Comparison of ENCODE assay signal across 9 mouse cellular contexts in genomic region chr3:144801861-144802260, GRCm38 (mm10). TPM values are rescaled to one million over a fixed set of nuclear protein-coding genes. Genes with fewer than 3 reads are reported as not detected.
DNase-seq lines count a peak whose midpoint lies in the region; ATAC-seq and TF ChIP-seq lines count a peak whose summit lies in the region.
"Had no signal": no experiment of that assay in that cellular context is flagged by ENCODE, and none has a peak within 500 bp of the region (broad histone marks: within the 10 kb centered on the region; RNA-seq: fewer than 3 reads in every experiment).

No protein-coding gene starts in this region.

- H3K4me1 ChIP-seq in intestine, embryonic 14.5 days (replicated peaks; ENCODE audit: control insufficient read depth, insufficient read depth, low read length): no peaks in the 10 kb centered on the region
- H3K4me1 ChIP-seq in intestine, embryonic 15.5 days (replicated peaks): no peaks in the 10 kb centered on the region
- H3K4me1 ChIP-seq in liver, adult 2 months (ENCODE audit: control insufficient read depth, insufficient read depth, low read length): no peaks in the 10 kb centered on the region
- H3K4me1 ChIP-seq: megakaryocyte, embryonic 14.5 days had no signal

- WGBS in intestine, embryonic 14.5 days: 35% methylated on average over 8 of the region's 8 CpGs
- 29% methylated on average over 8 of the region's 8 CpGs for WGBS in intestine, embryonic 15.5 days
- WGBS in liver, adult 2 months: 37% methylated on average over 8 of the region's 8 CpGs

- no peak for TF ChIP-seq POLR2A in liver, adult 2 months (IDR thresholded peaks at IDR 0.05; ENCODE audit: extremely low read depth, insufficient read depth, low read length)

- ATAC-seq in intestine, embryonic 14.5 days (replicated peaks; ENCODE audit: low FRiP score, low TSS enrichment, low read depth): no peak
- no peak for ATAC-seq in intestine, embryonic 15.5 days

- no peak overlapping the region for H3K4me3 ChIP-seq in intestine, embryonic 14.5 days (ENCODE audit: low read depth, low read length)
- H3K4me3 ChIP-seq in intestine, embryonic 15.5 days (replicated peaks): no peak overlapping the region
- H3K4me3 ChIP-seq in liver, adult 2 months (ENCODE audit: insufficient read depth, low read depth, low read length): no peak overlapping the region
- H3K4me3 ChIP-seq: megakaryocyte, embryonic 14.5 days had no signal

- no peak overlapping the region for H3K9ac ChIP-seq in intestine, embryonic 14.5 days (ENCODE audit: low read length)
- no peak overlapping the region for H3K9ac ChIP-seq in intestine, embryonic 15.5 days
- no peak overlapping the region for H3K9ac ChIP-seq in liver, adult 2 months (ENCODE audit: low read depth, low read length)

- no peaks in the 10 kb centered on the region for H3K36me3 ChIP-seq in intestine, embryonic 14.5 days (ENCODE audit: control insufficient read depth, insufficient read depth, low read length)
- H3K36me3 ChIP-seq in intestine, embryonic 15.5 days: no peaks in the 10 kb centered on the region
- no peaks in the 10 kb centered on the region for H3K36me3 ChIP-seq in liver, adult 2 months (ENCODE audit: control insufficient read depth, insufficient read depth, low read length)

- DNase-seq in intestine, embryonic 14.5 days (ENCODE audit: low spot score): peak; percentile 72
- DNase-seq in urinary bladder, postnatal 14 days (ENCODE audit: low spot score): peak; percentile 47
- no peak for DNase-seq in urinary bladder, adult 2 months (ENCODE audit: low spot score)
- peak; percentile 41 for DNase-seq in c-Kit-positive CD71-positive TER-119-positive erythroid progenitor cells, embryonic 14.5 days (ENCODE audit: low spot score)
- no peak for DNase-seq in liver, adult 2 months (ENCODE audit: extremely low read depth, low read depth, low spot score)
- DNase-seq in layer of hippocampus, adult 9-10 months (ENCODE audit: low spot score): no peak

- H3K27me3 ChIP-seq in intestine, embryonic 14.5 days (replicated peaks; ENCODE audit: control insufficient read depth, insufficient read depth, low read length): no peaks in the 10 kb centered on the region
- H3K27me3 ChIP-seq in intestine, embryonic 15.5 days (replicated peaks): no peaks in the 10 kb centered on the region
- H3K27me3 ChIP-seq in liver, adult 2 months (ENCODE audit: control insufficient read depth, insufficient read depth, low read length): no peaks in the 10 kb centered on the region
- H3K27me3 ChIP-seq: megakaryocyte, embryonic 14.5 days had no signal

- TF ChIP-seq CTCF in liver, adult 2 months (IDR thresholded peaks at IDR 0.05; ENCODE audit: low read depth, low read length): peak; percentile 40

- H3K79me2 ChIP-seq in liver, adult 2 months (ENCODE audit: control insufficient read depth, insufficient read depth, low read length): no peaks in the 10 kb centered on the region

- no peaks in the 10 kb centered on the region for H3K9me3 ChIP-seq in intestine, embryonic 14.5 days (ENCODE audit: control insufficient read depth, low read length)
- H3K9me3 ChIP-seq in intestine, embryonic 15.5 days: no peaks in the 10 kb centered on the region
- H3K9me3 ChIP-seq: megakaryocyte, embryonic 14.5 days had no signal

- no peak overlapping the region for H3K4me2 ChIP-seq in intestine, embryonic 14.5 days (ENCODE audit: low read length)
- H3K4me2 ChIP-seq in intestine, embryonic 15.5 days (replicated peaks): no peak overlapping the region

- no peak overlapping the region for H3K27ac ChIP-seq in intestine, embryonic 14.5 days (ENCODE audit: low read depth)
- H3K27ac ChIP-seq in intestine, embryonic 15.5 days: no peak overlapping the region
- no peak overlapping the region for H3K27ac ChIP-seq in liver, adult 2 months (replicated peaks; ENCODE audit: insufficient read depth, low read depth, low read length)

RNA-seq across cellular contexts. Expression of gene Clca3a2, which starts 17.4 kb away (rescaled TPM):
- 0.20 and 0.54 TPM in 2 replicates for polyA plus RNA-seq in intestine, embryonic 14.5 days (2014; fragmentation: Nextera tagmentation; extraction: Ambion mirVana)
- polyA plus RNA-seq in intestine, embryonic 15.5 days (2015; fragmentation: Nextera tagmentation; extraction: Ambion mirVana): 0.54 and 0.77 TPM in 2 replicates
- 15.2 and 18.6 TPM in 2 replicates for polyA plus RNA-seq in urinary bladder, adult 2 months (2012; rRNA removed)
- 0.07 and 0.18 TPM in 2 replicates for total RNA-seq in liver, adult 2 months (2014; rRNA removed)
- 0.23 TPM in 1 of 2 replicates, not detected in the other for polyA plus RNA-seq in liver, adult 2 months (2012; rRNA removed)

RNA-seq across cellular contexts. Expression of gene Clca3a1, which starts 41.1 kb away (rescaled TPM):
- 4.9 and 5.9 TPM in 2 replicates for polyA plus RNA-seq in intestine, embryonic 14.5 days (2014; fragmentation: Nextera tagmentation; extraction: Ambion mirVana)
- 5.7 and 7.9 TPM in 2 replicates for polyA plus RNA-seq in intestine, embryonic 15.5 days (2015; fragmentation: Nextera tagmentation; extraction: Ambion mirVana)
- polyA plus RNA-seq in urinary bladder, adult 2 months (2012; rRNA removed): 25.0 and 34.0 TPM in 2 replicates
- 5.0 and 6.2 TPM in 2 replicates for total RNA-seq in liver, adult 2 months (2014; rRNA removed)
- 1.8 and 2.6 TPM in 2 replicates for polyA plus RNA-seq in liver, adult 2 months (2012; rRNA removed)

RNA-seq across cellular contexts. Expression of gene Clca3b, which starts 47.3 kb away (rescaled TPM):
- 4.9 and 5.4 TPM in 2 replicates for polyA plus RNA-seq in intestine, embryonic 14.5 days (2014; fragmentation: Nextera tagmentation; extraction: Ambion mirVana)
- polyA plus RNA-seq in intestine, embryonic 15.5 days (2015; fragmentation: Nextera tagmentation; extraction: Ambion mirVana): 5.8 and 6.3 TPM in 2 replicates
- 0.01 TPM in 1 of 2 replicates, not detected in the other for polyA plus RNA-seq in urinary bladder, adult 2 months (2012; rRNA removed)
- not detected in 2 replicates for total RNA-seq in liver, adult 2 months (2014; rRNA removed)
- polyA plus RNA-seq in liver, adult 2 months (2012; rRNA removed): 0.02 TPM in 1 of 2 replicates, not detected in the other
- polyA plus RNA-seq: frontal cortex, adult 2 months had no signal

Comparison
In these comparisons a context has a peak if more than half of its experiments do, and no peak if none do; other contexts are left out.
1. DNase-seq: peak in intestine, embryonic 14.5 days (single experiment), urinary bladder, postnatal 14 days (single experiment) and c-Kit-positive CD71-positive TER-119-positive erythroid progenitor cells, embryonic 14.5 days (single experiment); none in urinary bladder, adult 2 months (single experiment), liver, adult 2 months (single experiment) and layer of hippocampus, adult 9-10 months (single experiment).